Mouse (Mus musculus): ENCODE results near the gene A430078G23Rik.

GRCm38 (mm10) chr8:3309636-3310035 lies 43.6 kb upstream of the A430078G23Rik start:
- TF ChIP-seq CTCF (IDR thresholded peaks at IDR 0.05; ENCODE audit: low read depth) = no peak
- no peak for TF ChIP-seq EP300 (IDR thresholded peaks at IDR 0.05; ENCODE audit: low read depth)
